Mouse (Mus musculus) cortical plate, adult 2 months (tissue): Measurements from ENCODE around the gene Slit1.

Experiments
- CTCF ChIP-seq: fragments of 200-500 bp; IDR thresholded peaks from 2 replicates; pipeline ENCODE4 v1.5.1; 2011; ENCODE audit warnings: mild to moderate bottlenecking, control low read depth, low read length; ENCODE audit not compliant: insufficient read depth; ENCODE audit errors: extremely low read depth
- POLR2A ChIP-seq: fragments of 200-500 bp; IDR thresholded peaks from 2 replicates; pipeline ENCODE4 v1.6.1; 2011; ENCODE audit warnings: mild to moderate bottlenecking, low read length, control low read depth; ENCODE audit not compliant: insufficient read depth; ENCODE audit errors: extremely low read depth

DNA sequence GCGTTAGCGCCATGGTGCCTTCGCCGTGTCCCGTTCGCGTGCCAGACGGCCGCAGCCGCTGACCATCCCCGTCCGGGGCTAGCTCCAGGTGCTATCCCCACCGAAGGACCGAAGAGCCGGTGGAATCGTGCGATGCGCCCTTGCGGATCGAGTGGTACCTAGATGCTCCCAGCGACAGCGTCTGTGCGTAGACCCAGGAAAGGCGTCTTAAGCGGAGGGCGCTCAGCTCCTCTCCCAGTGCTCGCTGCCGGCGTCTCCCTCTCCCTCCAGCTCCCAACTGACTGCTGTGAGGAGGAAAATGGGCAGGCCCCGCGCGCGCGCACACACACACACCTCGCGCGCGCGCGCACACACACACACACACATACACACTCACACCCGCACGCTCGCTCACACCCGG is at the start of gene Slit1:
- TF ChIP-seq CTCF (no peak), POLR2A (peak; percentile 89)
